Mouse (Mus musculus) gastrocnemius, adult 2 months (tissue): Measurements from ENCODE around the gene Slc50a1. TPM values are rescaled to one million over a fixed set of nuclear protein-coding genes. Genes with fewer than 3 reads are reported as not detected.
A peak's percentile ranks its signal among the peaks of the same experiment; 100 is the strongest.

Source experiments
- DNase-seq: peaks from one replicate; pipeline ENCODE4 v3.0.0; 2022
- H3K27ac ChIP-seq: fragments of 200-600 bp; 2 replicates; pipeline ENCODE4 v1.8.1; 2022; ENCODE audit warnings: mild to moderate bottlenecking
- H3K4me3 ChIP-seq: fragments of 200-600 bp; 2 replicates; pipeline ENCODE4 v1.8.1; 2022; ENCODE audit warnings: mild to moderate bottlenecking, moderate library complexity
- CTCF ChIP-seq: fragments of 200-600 bp; IDR thresholded peaks from 2 replicates; pipeline ENCODE4 v1.8.1; 2022; ENCODE audit warnings: antibody characterized with exemption, mild to moderate bottlenecking, moderate library complexity
- intact Hi-C: fragments of 180-260 bp; cut with DNase I; formaldehyde crosslinking; loops from one replicate; pipeline ENCODE4 v1.15.1; 2025
- microRNA-seq: library from miRNA; unstranded; fragments of <30 nt; microRNA quantifications from one replicate; pipeline ENCODE4 v1.2.0, GENCODE M21; 2021
- total RNA-seq, 2 experiments: library from RNA; stranded (reverse); gene quantifications; 2 replicates each; pipeline ENCODE4 v1.2.3; 2021

Gene Slc50a1
- total RNA-seq, 2 experiments from 2014 or later = 8.9 to 9.7 TPM

GRCm38 (mm10) chr3:89219546-89219945 lies 50.8 kb downstream of the Slc50a1 start:
- H3K27ac ChIP-seq = no peak overlapping the region
- intact Hi-C loops = loop anchor here (10.0 kb wide), 1 partner anchor 55 kb away; the partner anchor contains the start of genes Clk2 and Hcn3
- no peak for DNase-seq

GRCm38 (mm10) chr3:89218271-89218670 lies 52.1 kb downstream of the Slc50a1 start:
- no peak overlapping the region for H3K4me3 ChIP-seq
- DNase-seq = no peak
- intact Hi-C loops = loop anchor here (10.0 kb wide), 1 partner anchor 53 kb away; the partner anchor contains the start of genes Clk2 and Hcn3
- no peak overlapping the region for H3K27ac ChIP-seq
- TF ChIP-seq CTCF = no peak

More at GRCm38 (mm10) chr3:89219546-89219945, 50.8 kb downstream of the Slc50a1 start:
- TF ChIP-seq CTCF = no peak
- no peak overlapping the region for H3K4me3 ChIP-seq

Small RNAs within 50 kb of the gene (microRNA-seq; reads per million reads assigned to microRNA genes)
- 13.0 reads per million, percentile 11 among the genes with 10 or more reads in this experiment for gene Mir92b

Other genes with a start within 250 kb of the Slc50a1 start
- 10 to 100 TPM; 16.8 to 20.5 TPM for gene Rusc1, start 177.3 kb downstream of the Slc50a1 start, total RNA-seq
- not detected for gene Gm43738, start 169.5 kb downstream of the Slc50a1 start, total RNA-seq
- 10 to 100 TPM; 24.8 to 28.8 TPM for gene Fdps, start 168.6 kb downstream of the Slc50a1 start, total RNA-seq
- not detected for gene Pklr, start 134.4 kb downstream of the Slc50a1 start, total RNA-seq
- under 1 TPM; 0.31 to 0.43 TPM for gene Hcn3, start 110.4 kb downstream of the Slc50a1 start, total RNA-seq
- 10 to 100 TPM; 16.0 to 21.4 TPM for gene Clk2, start 105.8 kb downstream of the Slc50a1 start, total RNA-seq
- gene Scamp3, start 93.1 kb downstream of the Slc50a1 start, total RNA-seq = 10 to 100 TPM; 37.7 to 39.0 TPM
- 10 to 100 TPM; 15.8 to 17.2 TPM for gene Fam189b, start 87.4 kb downstream of the Slc50a1 start, total RNA-seq
- 10 to 100 TPM; 17.4 to 19.7 TPM for gene Gba, start 67.6 kb downstream of the Slc50a1 start, total RNA-seq
- 10 to 100 TPM in 1 of 2 experiments, 1 to 10 TPM in 1; 6.4 to 10.2 TPM for gene Thbs3, start 55.4 kb downstream of the Slc50a1 start, total RNA-seq
- 10 to 100 TPM; 40.7 to 51.4 TPM for gene Mtx1, start 43.5 kb downstream of the Slc50a1 start, total RNA-seq
- gene Muc1, start 41.5 kb downstream of the Slc50a1 start, total RNA-seq = under 1 TPM; 0.13 to 0.22 TPM
- gene Krtcap2, start 24.6 kb downstream of the Slc50a1 start, total RNA-seq = 10 to 100 TPM; 62.9 to 79.7 TPM
- under 1 TPM; 0.18 to 0.50 TPM for gene Trim46, start 24.3 kb downstream of the Slc50a1 start, total RNA-seq
- gene Dpm3, start 11.2 kb downstream of the Slc50a1 start, total RNA-seq = 10 to 100 TPM; 16.4 to 26.9 TPM
- 10 to 100 TPM in 1 of 2 experiments, 1 to 10 TPM in 1; 7.9 to 13.1 TPM for gene Efna1, start 10.6 kb upstream of the Slc50a1 start, total RNA-seq
- gene Efna3, start 52.4 kb upstream of the Slc50a1 start, total RNA-seq = not detected
- gene Efna4, start 67.5 kb upstream of the Slc50a1 start, total RNA-seq = under 1 TPM; 0.15 to 0.20 TPM
- 10 to 100 TPM; 21.7 to 30.5 TPM for gene Adam15, start 79.4 kb upstream of the Slc50a1 start, total RNA-seq
- not detected for gene Dcst2, start 91.4 kb upstream of the Slc50a1 start, total RNA-seq
- not detected for gene Dcst1, start 94.7 kb upstream of the Slc50a1 start, total RNA-seq
- 10 to 100 TPM; 22.8 to 33.3 TPM for gene Zbtb7b, start 124.2 kb upstream of the Slc50a1 start, total RNA-seq
- 1 to 10 TPM in 1 of 2 experiments, under 1 TPM in 1; 0.41 to 2.1 TPM for gene Lenep, start 132.2 kb upstream of the Slc50a1 start, total RNA-seq
- 10 to 100 TPM; 40.8 to 56.4 TPM for gene Flad1, start 141.3 kb upstream of the Slc50a1 start, total RNA-seq
- gene Cks1b, start 147.8 kb upstream of the Slc50a1 start, total RNA-seq = 1 to 10 TPM; 1.8 to 2.5 TPM
- 10 to 100 TPM; 15.0 to 17.2 TPM for gene Shc1, start 147.9 kb upstream of the Slc50a1 start, total RNA-seq
- gene Pygo2, start 159.6 kb upstream of the Slc50a1 start, total RNA-seq = 10 to 100 TPM in 1 of 2 experiments, 1 to 10 TPM in 1; 9.5 to 10.1 TPM
- gene Pbxip1, start 166.1 kb upstream of the Slc50a1 start, total RNA-seq = 100 to 1,000 TPM; 202 to 227 TPM
- gene Pmvk, start 184.0 kb upstream of the Slc50a1 start, total RNA-seq = 10 to 100 TPM in 1 of 2 experiments, 1 to 10 TPM in 1; 6.3 to 11.1 TPM
- 1 to 10 TPM; 1.4 to 4.1 TPM for gene Kcnn3, start 249.6 kb upstream of the Slc50a1 start, total RNA-seq